Mouse (Mus musculus) urinary bladder, adult 2 months (tissue): ENCODE results near the gene Lsm4. TPM values are rescaled to one million over a fixed set of nuclear protein-coding genes. Genes with fewer than 3 reads are reported as not detected.

Experiments
- DNase-seq: peaks from one replicate; pipeline ENCODE4 v3.0.0; 2022; ENCODE audit warnings: low spot score
- polyA plus RNA-seq: library from polyadenylated mRNA; depleted of rRNA; stranded (reverse); fragments of >200 nt; gene quantifications from 2 replicates; pipeline ENCODE4 v1.2.3, GENCODE M21; 2012

Lsm4 gene
- polyA plus RNA-seq, 1 experiment, result 99.4 TPM

DNA sequence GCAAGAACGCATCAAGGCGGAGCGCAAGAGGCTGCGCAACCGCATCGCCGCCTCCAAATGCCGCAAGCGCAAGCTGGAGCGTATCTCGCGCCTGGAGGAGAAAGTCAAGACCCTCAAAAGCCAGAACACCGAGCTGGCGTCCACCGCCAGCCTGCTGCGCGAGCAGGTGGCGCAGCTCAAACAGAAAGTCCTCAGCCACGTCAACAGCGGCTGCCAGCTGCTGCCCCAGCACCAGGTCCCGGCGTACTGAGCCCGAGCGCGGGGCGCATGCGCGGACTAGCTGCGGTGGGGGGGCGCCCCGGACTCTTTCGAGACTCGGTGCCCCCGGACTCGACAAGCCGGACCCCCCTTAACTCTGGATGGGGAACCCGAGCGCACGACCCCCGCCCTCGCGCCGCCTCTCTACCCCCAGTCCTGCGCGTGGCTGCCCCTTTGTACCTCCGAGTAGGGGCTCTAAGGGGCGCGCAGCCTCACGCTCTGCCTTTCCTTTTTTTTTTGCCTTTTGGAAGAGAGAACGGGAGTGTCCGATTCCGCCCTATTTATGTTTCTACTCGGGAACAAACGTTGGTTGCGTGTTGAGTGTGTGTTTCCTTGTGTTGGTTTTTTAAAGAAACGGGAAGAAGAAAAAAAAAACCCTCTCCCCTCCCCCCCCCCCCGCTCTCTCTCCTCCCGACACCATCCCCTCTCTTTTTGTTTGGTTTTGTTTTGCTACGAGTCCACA is 26.9 kb downstream of the Lsm4 start:
- peak; percentile 84 for DNase-seq

- DNase-seq, result peak; percentile 76
These were observed 27.5 kb downstream of the Lsm4 start for GRCm38 (mm10) chr8:70700555-70700922.

- DNase-seq, result no peak
These were observed 28.3 kb downstream of the Lsm4 start for GRCm38 (mm10) chr8:70701048-70701981.

DNA sequence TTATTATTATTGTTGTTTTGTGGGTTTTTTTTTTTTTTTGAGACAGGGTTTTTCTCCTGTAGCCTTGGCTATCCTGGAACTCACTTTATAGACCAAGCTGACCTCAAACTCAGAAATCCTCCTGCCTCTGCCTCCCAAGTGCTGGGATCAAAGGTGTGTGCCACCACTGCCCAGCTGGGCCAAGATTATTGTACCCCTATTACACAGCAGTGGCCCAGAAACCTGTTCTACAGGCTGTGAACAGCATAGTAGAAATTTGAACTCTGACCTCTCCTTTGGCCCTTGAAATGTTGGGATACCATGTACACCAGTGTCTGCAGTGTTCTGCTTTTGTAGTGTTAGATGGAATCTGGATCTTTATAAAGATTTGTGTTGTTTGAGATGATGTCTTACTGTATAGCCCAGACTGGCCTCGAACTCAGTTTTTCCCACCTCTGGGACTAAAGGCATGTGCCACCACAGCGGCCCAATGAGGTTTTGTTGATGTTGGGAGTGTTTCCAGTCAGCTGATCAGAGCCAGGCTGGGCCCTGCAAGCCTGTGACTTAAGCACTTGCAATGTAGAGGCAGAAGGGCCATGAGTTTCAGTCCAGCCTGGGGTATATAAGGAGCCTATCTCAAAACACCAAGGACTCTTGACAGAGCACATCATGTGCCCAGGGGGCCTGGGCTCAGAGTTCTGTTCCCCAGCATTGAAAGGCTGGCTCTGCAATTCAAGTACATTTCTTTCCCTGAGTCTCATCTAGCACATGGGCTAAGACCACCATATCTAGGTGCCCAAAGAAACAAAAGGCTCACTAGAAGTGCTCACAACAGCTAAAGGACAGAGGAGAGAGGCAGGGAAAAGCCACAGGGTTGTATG is 29.2 kb downstream of the Lsm4 start:
- no peak for DNase-seq

- DNase-seq, result no peak
These were observed 29.8 kb downstream of the Lsm4 start for GRCm38 (mm10) chr8:70702842-70703182.

- no peak for DNase-seq
These were observed 30.2 kb downstream of the Lsm4 start, which contains the start of gene Iqcn for GRCm38 (mm10) chr8:70703287-70703686. TSS of gene Iqcn (plus strand) at chr8:70703457.

DNA sequence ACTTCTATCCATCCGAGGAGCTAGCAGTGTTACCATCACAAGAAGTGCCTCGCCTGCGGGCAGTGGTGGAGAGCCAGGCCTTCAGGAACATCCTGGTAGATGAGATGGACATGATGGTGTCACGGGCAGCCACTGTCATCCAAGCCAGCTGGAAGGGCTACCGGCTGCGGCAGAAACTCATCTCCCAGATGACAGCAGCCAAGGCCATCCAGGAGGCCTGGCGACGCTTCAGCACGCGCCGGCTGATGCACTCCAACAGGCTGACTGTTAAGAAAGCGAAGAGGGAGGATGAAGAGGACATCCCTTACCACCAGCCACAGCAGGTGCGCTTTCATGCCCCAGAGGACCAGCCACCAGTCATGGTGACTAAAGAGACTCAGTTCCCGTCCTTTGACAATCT is 35.2 kb downstream of the Lsm4 start:
- DNase-seq, result no peak

- DNase-seq, result no peak
These were observed 36.7 kb downstream of the Lsm4 start for GRCm38 (mm10) chr8:70709794-70710193.

DNA sequence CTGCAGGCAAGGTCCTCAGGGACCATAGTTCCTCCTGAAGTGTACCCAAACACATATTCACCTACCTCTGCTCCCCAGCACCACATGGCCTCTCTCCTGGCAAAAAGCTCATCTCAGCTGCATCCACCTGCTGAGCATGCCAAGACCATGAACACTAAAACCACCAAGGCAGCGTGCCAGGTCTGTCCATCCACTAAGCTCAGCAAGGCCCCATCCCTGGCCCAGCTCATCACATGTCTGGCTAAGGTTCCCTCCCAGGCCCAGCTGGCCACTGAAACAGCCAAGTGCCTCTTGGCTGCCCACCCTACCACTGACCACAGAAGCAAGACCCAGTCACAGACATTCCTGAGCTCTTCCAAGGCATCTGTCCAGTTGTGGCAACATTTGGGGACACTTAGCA is 37.2 kb downstream of the Lsm4 start:
- DNase-seq, result no peak

GRCm38 (mm10) chr8:70711041-70711440 is 38.0 kb downstream of the Lsm4 start:
- no peak for DNase-seq

- DNase-seq, result no peak
These were observed 40.9 kb downstream of the Lsm4 start for GRCm38 (mm10) chr8:70713991-70714390.

GRCm38 (mm10) chr8:70715086-70715485 is 42.0 kb downstream of the Lsm4 start:
- DNase-seq, result peak; percentile 15

GRCm38 (mm10) chr8:70716521-70717400 is 43.7 kb downstream of the Lsm4 start:
- DNase-seq, result peak; percentile 19

- peak; percentile 47 for DNase-seq
These were observed 45.2 kb downstream of the Lsm4 start, which contains the start of gene Gm3336 for GRCm38 (mm10) chr8:70718297-70718696. TSS of gene Gm3336 (plus strand) at chr8:70718543.

DNA sequence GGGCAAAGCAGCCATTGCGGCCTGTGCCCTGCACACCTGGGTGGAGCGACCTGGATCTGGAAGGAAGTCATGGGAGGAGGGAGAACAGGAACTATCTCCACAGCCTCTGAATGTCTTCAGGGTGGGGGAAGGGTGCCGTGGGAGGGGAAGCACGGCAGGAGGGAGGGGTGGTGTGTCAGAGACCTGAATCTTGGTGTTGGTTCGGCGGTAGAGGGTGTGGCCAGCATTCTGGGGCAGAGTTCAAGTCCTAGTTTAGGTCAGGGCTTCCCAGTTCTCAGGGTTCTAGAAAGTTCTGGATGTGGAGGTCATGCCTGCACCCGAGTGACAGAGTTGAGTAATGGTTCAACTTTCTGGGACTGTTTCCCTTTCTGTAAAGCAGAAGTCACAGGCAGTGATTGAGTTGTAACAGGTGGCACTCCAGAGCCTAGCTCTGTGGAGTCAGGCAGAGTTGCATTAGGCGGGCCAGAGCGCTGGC is 46.8 kb downstream of the Lsm4 start:
- peak; percentile 20 for DNase-seq

GRCm38 (mm10) chr8:70720739-70721138 is 47.7 kb downstream of the Lsm4 start:
- peak; percentile 66 for DNase-seq

DNA sequence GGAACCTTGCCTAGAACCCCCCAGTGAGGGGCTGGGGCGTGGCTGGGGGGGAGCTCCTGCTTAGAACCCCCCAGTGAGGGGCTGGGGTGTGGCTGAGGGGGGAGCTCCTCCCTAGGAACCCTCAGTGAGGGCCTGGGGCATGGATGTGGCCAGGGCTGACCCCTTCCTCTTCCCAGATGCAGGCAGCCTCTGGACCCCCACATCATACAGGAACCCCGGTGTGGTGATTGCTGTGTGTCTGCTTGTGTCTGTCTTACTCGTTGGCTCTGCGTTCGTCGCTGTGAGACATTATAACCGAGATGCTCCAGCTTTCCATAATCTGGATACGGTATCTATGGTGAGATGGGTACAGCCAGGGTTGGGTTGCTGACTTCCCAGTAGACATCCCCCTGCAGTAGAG is 48.6 kb downstream of the Lsm4 start:
- peak; percentile 15 for DNase-seq

GRCm38 (mm10) chr8:70723486-70724210 is 50.6 kb downstream of the Lsm4 start, which contains the start of gene Pde4c:
TSS of gene Pde4c (plus strand) at chr8:70723720.
- no peak for DNase-seq

GRCm38 (mm10) chr8:70724216-70724615 is 51.2 kb downstream of the Lsm4 start:
- no peak for DNase-seq
